Mouse (Mus musculus) embryonic facial prominence, embryonic 15.5 days (tissue): ENCODE measurements around the gene Supt5. TPM values are rescaled to one million over a fixed set of nuclear protein-coding genes. Genes with fewer than 3 reads are reported as not detected.
A peak's percentile ranks its signal among the peaks of the same experiment; 100 is the strongest.

Experiments
- ATAC-seq: fragments of 200-750 bp; cut with Nextera tagmentation; 2 replicates; pipeline ENCODE4 v1.8.0; 2017; ENCODE audit warnings: low read depth, moderate TSS enrichment; ENCODE audit not compliant: insufficient number of reproducible peaks, low FRiP score, low TSS enrichment
- H3K27ac ChIP-seq: fragments of 300-500 bp; sonication (generic); replicated peaks from 2 replicates; pipeline ENCODE4 v1.5.1; 2015; ENCODE audit warnings: mild to moderate bottlenecking, inconsistent platforms
- H3K27me3 ChIP-seq: fragments of 300-500 bp; sonication (generic); 2 replicates; pipeline ENCODE4 v1.6.1; 2015; ENCODE audit warnings: inconsistent platforms
- H3K36me3 ChIP-seq: fragments of 300-500 bp; sonication (generic); 2 replicates; pipeline ENCODE4 v1.6.1; 2015; ENCODE audit warnings: mild to moderate bottlenecking, inconsistent platforms
- H3K4me1 ChIP-seq: fragments of 300-500 bp; sonication (generic); 2 replicates; pipeline ENCODE4 v1.6.1; 2015; ENCODE audit warnings: inconsistent platforms
- H3K4me2 ChIP-seq: fragments of 300-500 bp; sonication (generic); replicated peaks from 2 replicates; pipeline ENCODE4 v1.6.1; 2015; ENCODE audit warnings: mild to moderate bottlenecking, inconsistent platforms
- H3K4me3 ChIP-seq: fragments of 300-500 bp; sonication (generic); replicated peaks from 2 replicates; pipeline ENCODE4 v1.5.1; 2015; ENCODE audit warnings: mild to moderate bottlenecking, inconsistent platforms
- H3K9ac ChIP-seq: fragments of 300-500 bp; sonication (generic); 2 replicates; pipeline ENCODE4 v1.6.1; 2015; ENCODE audit warnings: inconsistent platforms
- H3K9me3 ChIP-seq: fragments of 300-500 bp; sonication (generic); replicated peaks from 2 replicates; pipeline ENCODE4 v1.6.1; 2016; ENCODE audit warnings: inconsistent platforms
- WGBS: fragments of 180-500 bp; shearing (Covaris S2); methylation state at CpG from one replicate; pipeline ENCODE4 v1.1.7; 2015; 5-methylcytosine and 5-hydroxymethylcytosine counted together
- polyA plus RNA-seq: library from polyadenylated mRNA; unstranded; fragments of >200 nt; fragmentation: Nextera tagmentation; extraction: Ambion mirVana; gene quantifications from 2 replicates; pipeline ENCODE4 v1.2.1, GENCODE M21; 2015

Supt5 gene
- polyA plus RNA-seq, 1 experiment from 2014 or later = 98.8 TPM

- peaks cover 38% of the 10 kb centered on the region for H3K4me1 ChIP-seq
- ATAC-seq = no peak
- H3K4me2 ChIP-seq = no peak overlapping the region
- peaks cover 64% of the 10 kb centered on the region for H3K36me3 ChIP-seq
- 91% methylated on average over 6 of the region's 6 CpGs for WGBS
- H3K4me3 ChIP-seq = no peak overlapping the region
- no peak overlapping the region for H3K9ac ChIP-seq
- H3K9me3 ChIP-seq = no peaks in the 10 kb centered on the region
- H3K27me3 ChIP-seq = no peaks in the 10 kb centered on the region
- no peak overlapping the region for H3K27ac ChIP-seq
Measured at GRCm38 (mm10) chr7:28360291-28360690, 21.7 kb upstream of the Supt5 start.

DNA sequence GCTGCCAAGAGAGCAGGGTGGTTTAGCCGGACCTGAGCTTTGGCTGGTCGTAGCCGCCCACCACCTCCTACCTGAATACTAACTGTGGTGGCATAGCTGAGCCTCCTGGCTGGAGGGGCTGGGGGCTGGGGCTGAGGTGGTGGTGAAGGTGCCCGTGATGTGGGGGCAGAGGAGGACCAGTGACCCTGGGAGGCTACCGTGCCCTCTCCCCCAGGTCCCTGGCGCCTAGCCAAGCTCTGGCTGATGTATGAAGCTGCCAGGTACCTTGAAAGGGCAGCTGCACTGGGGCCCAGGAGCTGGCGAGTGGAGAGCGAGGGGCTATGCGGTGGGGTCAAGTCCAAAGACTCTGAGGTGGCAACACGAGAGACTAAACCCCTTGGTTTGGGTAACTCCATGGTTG is 21.3 kb upstream of the Supt5 start:
- Histone ChIP-seq H3K9ac (no peak overlapping the region), H3K27me3 (no peaks in the 10 kb centered on the region), H3K4me1 (peaks cover 38% of the 10 kb centered on the region), H3K36me3 (peaks cover 64% of the 10 kb centered on the region), H3K27ac (no peak overlapping the region), H3K9me3 (no peaks in the 10 kb centered on the region), H3K4me2 (no peak overlapping the region), H3K4me3 (no peak overlapping the region)
- WGBS = 92% methylated on average over 10 of the region's 10 CpGs
- no peak for ATAC-seq

- ATAC-seq = peak; percentile 40; the same call in 1 of the 2 replicates
- Histone ChIP-seq H3K9ac (no peak overlapping the region), H3K4me3 (no peak overlapping the region), H3K4me1 (peaks cover 38% of the 10 kb centered on the region), H3K27me3 (no peaks in the 10 kb centered on the region), H3K36me3 (peaks cover 64% of the 10 kb centered on the region), H3K27ac (peak overlapping the region; percentile 85), H3K9me3 (no peaks in the 10 kb centered on the region), H3K4me2 (no peak overlapping the region)
- WGBS = 45% methylated on average over 7 of the region's 7 CpGs
Measured at GRCm38 (mm10) chr7:28358431-28358830, 19.9 kb upstream of the Supt5 start.

DNA sequence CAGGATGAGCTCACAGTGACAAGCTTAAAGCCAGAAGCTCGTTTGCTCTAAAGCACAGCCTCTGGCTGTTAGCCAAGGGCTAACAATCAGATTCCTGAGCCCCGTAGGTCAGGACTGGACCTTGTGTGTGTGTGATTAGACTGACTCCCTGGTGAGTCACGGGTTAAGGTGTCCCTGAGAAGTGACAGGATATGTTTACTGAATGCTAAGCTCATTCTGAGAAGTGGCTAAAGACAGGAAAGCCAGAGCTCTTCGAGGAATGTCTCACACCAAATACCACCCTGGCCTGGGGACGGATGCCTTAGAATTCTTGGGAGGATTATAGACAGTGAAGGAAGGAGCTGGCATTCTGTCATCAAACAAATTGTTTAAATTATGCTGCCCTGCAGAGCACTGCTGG is 19.4 kb upstream of the Supt5 start:
- no peak overlapping the region for H3K4me3 ChIP-seq
- no peak overlapping the region for H3K9ac ChIP-seq
- peak overlapping the region; percentile 85 for H3K27ac ChIP-seq
- ATAC-seq = peak; percentile 31
- 3% methylated on average over 5 of the region's 5 CpGs for WGBS
- H3K36me3 ChIP-seq = peaks cover 65% of the 10 kb centered on the region
- 0 out of 2 replicates have a peak overlapping the region, but pooled peaks have one; percentile 17 for H3K4me2 ChIP-seq
- no peaks in the 10 kb centered on the region for H3K27me3 ChIP-seq
- no peaks in the 10 kb centered on the region for H3K9me3 ChIP-seq
- peaks cover 38% of the 10 kb centered on the region for H3K4me1 ChIP-seq

- Histone ChIP-seq H3K9ac (no peak overlapping the region), H3K4me1 (peaks cover 40% of the 10 kb centered on the region), H3K27me3 (no peaks in the 10 kb centered on the region), H3K27ac (peak overlapping the region; percentile 85), H3K4me2 (no peak overlapping the region), H3K4me3 (0 out of 2 replicates have a peak overlapping the region, but pooled peaks have one; percentile 6), H3K9me3 (no peaks in the 10 kb centered on the region), H3K36me3 (peaks cover 65% of the 10 kb centered on the region)
- 5% methylated on average over 4 of the region's 5 CpGs for WGBS
- ATAC-seq = 0 out of 2 replicates have a peak, but pooled peaks have one; percentile 32
Measured at GRCm38 (mm10) chr7:28356981-28357380, 18.4 kb upstream of the Supt5 start.

DNA sequence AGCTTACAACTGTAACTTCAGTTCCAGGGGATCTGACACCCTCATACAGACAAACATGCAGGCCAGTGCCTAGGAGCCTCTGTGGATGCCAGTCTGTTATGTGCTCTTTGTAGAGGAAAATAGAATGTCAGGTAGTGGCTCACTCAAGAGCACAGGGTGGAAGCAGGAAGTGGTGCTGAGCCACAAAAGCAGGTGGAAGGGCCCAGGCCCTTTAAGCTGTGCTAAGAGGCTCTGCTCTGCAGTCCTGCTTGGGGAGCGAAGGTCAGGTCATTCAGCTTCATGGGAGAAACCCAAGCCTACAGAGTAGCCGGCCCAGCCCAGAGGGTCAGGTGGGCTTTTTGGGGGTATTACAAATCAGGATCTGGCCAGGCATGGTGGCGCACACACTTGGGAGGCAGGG is 16.7 kb upstream of the Supt5 start:
- Histone ChIP-seq H3K9ac (no peak overlapping the region), H3K27me3 (no peaks in the 10 kb centered on the region), H3K9me3 (no peaks in the 10 kb centered on the region), H3K36me3 (peaks cover 51% of the 10 kb centered on the region), H3K4me2 (no peak overlapping the region), H3K27ac (no peak overlapping the region), H3K4me1 (peaks cover 46% of the 10 kb centered on the region), H3K4me3 (no peak overlapping the region)
- 87% methylated on average over 3 of the region's 3 CpGs for WGBS
- ATAC-seq = no peak

GRCm38 (mm10) chr7:28354596-28354995 is 16.1 kb upstream of the Supt5 start:
- ATAC-seq = no peak

GRCm38 (mm10) chr7:28354113-28354581 is 15.6 kb upstream of the Supt5 start:
- H3K4me3 ChIP-seq = no peak overlapping the region
- no peak overlapping the region for H3K4me2 ChIP-seq
- ATAC-seq = no peak
- H3K9ac ChIP-seq = no peak overlapping the region
- H3K36me3 ChIP-seq = peaks cover 41% of the 10 kb centered on the region
- H3K4me1 ChIP-seq = peaks cover 49% of the 10 kb centered on the region
- H3K9me3 ChIP-seq = no peaks in the 10 kb centered on the region
- H3K27ac ChIP-seq = no peak overlapping the region
- WGBS = 87% methylated on average over 3 of the region's 3 CpGs
- H3K27me3 ChIP-seq = no peaks in the 10 kb centered on the region

More at GRCm38 (mm10) chr7:28354596-28354995, 16.1 kb upstream of the Supt5 start:
- H3K27ac ChIP-seq = no peak overlapping the region
- no peaks in the 10 kb centered on the region for H3K27me3 ChIP-seq
- H3K4me1 ChIP-seq = peaks cover 47% of the 10 kb centered on the region
- 94% methylated on average over 3 of the region's 3 CpGs for WGBS
- H3K36me3 ChIP-seq = peaks cover 45% of the 10 kb centered on the region
- no peaks in the 10 kb centered on the region for H3K9me3 ChIP-seq
- no peak overlapping the region for H3K4me2 ChIP-seq
- no peak overlapping the region for H3K9ac ChIP-seq
- H3K4me3 ChIP-seq = no peak overlapping the region

- no peaks in the 10 kb centered on the region for H3K9me3 ChIP-seq
- H3K9ac ChIP-seq = no peak overlapping the region
- no peak for ATAC-seq
- H3K27me3 ChIP-seq = no peaks in the 10 kb centered on the region
- H3K36me3 ChIP-seq = peaks cover 35% of the 10 kb centered on the region
- peaks cover 45% of the 10 kb centered on the region for H3K4me1 ChIP-seq
- no peak overlapping the region for H3K4me2 ChIP-seq
- WGBS = 96% methylated on average over 2 of the region's 2 CpGs
- no peak overlapping the region for H3K27ac ChIP-seq
- H3K4me3 ChIP-seq = no peak overlapping the region
Measured at GRCm38 (mm10) chr7:28353267-28353666, 14.7 kb upstream of the Supt5 start.

DNA sequence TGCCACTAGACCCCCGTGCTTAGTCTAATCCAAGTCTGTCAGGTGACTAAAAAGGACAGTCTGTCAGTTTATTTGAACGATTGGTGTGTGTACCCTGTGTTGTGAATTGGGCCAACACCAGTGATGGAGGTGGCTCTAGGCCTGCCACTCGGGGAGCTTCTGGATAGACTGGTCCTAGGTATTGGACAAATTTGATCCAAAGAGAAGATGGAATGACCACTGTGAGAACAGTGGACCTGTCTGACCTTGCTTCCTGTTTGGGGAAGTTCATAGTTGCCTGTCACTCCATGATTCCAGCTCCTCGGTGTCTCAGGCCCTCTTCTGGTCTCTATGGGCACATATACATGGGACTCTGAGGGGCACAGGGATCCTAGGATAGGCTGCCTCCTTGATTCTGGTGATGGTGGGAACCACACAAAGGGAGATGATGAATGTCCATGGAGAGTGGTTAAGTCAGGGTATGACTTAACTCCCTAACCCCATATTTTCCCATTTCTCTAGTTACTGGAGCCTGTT is 13.2 kb upstream of the Supt5 start:
- WGBS = 31% methylated on average over 4 of the region's 4 CpGs
- ATAC-seq = no peak
- Histone ChIP-seq H3K36me3 (peaks cover 35% of the 10 kb centered on the region), H3K27me3 (no peaks in the 10 kb centered on the region), H3K27ac (no peak overlapping the region; the same call in 1 of the 2 replicates), H3K4me2 (peak overlapping the region; percentile 73), H3K9me3 (no peaks in the 10 kb centered on the region), H3K4me1 (peaks cover 29% of the 10 kb centered on the region), H3K4me3 (peak overlapping the region; percentile 90), H3K9ac (peak overlapping the region; percentile 97)

DNA sequence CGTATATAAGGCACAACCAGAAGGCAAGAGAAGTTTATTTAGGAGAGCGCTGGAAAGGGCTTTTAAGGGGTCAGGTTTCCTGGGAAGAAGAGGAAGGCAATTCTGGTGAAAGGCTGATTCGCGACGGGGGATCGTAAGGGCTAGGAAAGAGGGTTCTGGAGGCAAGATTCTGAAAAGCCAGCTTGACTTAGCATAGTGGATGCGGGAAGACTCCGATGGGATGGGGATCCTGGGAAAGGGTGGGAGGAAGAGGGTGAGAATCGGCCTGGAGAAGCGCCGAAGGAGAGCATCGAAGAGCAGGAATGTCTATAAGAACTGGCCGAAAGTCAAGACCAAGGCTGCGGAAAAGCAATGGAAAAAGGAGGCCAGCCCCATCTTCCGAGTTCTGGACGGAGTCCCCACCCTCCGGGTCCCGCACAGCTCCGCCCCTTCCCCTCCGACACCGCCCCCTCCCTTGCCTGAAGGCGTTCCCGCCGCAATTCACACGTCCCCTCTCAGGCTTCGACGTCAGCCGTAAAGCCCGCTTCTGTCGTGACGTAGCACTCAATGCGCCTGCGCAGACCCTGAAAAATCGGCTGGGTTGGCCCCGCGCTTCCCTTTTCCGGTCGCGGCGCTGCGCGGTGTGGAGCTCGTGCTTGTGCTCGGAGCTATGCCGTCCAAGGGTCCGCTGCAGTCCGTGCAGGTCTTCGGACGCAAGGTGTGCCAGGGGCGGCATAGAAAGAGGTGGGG is 11.8 kb upstream of the Supt5 start, which contains the start of gene Rps16:
Gene Rps16, plus strand, starts transcription at position 498 of the 729 bp plus-strand sequence.
- peaks cover 26% of the 10 kb centered on the region for H3K4me1 ChIP-seq
- under 1% methylated on average over 50 of the region's 50 CpGs for WGBS
- H3K27me3 ChIP-seq = no peaks in the 10 kb centered on the region
- H3K27ac ChIP-seq = peak within 1 kb of the TSS; percentile 97
- peaks cover 35% of the 10 kb centered on the region for H3K36me3 ChIP-seq
- peak within 1 kb of the TSS; percentile 73 for H3K4me2 ChIP-seq
- peak within 1 kb of the TSS; percentile 97 for H3K9ac ChIP-seq
- no peaks in the 10 kb centered on the region for H3K9me3 ChIP-seq
- ATAC-seq = peak; percentile 95
- peak within 1 kb of the TSS; percentile 90 for H3K4me3 ChIP-seq
